Comparison of ENCODE assay signal across 8 mouse cellular contexts in the genomic region with DNA sequence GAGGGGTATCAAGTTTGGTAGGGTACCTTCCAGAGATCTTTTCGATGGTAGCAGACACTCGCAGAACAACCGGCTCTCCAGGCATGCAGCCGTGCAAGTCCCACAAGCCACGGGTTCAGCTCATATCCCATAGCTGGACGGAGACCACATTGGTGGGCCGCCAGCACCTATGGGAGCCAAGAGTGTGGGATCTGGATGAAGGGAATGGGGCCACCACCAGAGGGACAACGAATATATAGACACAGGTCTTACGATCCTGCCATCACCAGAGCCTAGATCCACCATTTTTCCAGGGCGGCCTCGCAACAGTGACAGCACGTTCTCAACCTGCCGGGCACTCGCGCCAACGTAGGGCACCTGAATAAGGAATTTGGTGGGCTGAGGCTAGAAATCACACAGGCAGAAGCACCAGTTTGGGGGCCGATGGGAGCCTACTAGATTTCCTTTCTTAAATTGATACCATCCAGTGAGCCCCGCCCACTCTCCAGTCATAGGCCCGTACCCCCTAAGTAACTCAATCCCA. TPM values are rescaled to one million over a fixed set of nuclear protein-coding genes. Genes with fewer than 3 reads are reported as not detected.
DNase-seq lines count a peak whose midpoint lies in the region; ATAC-seq and TF ChIP-seq lines count a peak whose summit lies in the region.

No protein-coding gene starts in this region.

- TF ChIP-seq CTCF in liver, adult 2 months (IDR thresholded peaks at IDR 0.05; ENCODE audit: low read depth, low read length): no peak

- 38% methylated on average over 19 of the region's 19 CpGs for WGBS in liver, adult 2 months
- 25% methylated on average over 19 of the region's 19 CpGs for WGBS in embryonic facial prominence, embryonic 12.5 days
- 24% methylated on average over 19 of the region's 19 CpGs for WGBS in intestine, embryonic 15.5 days
- WGBS in neural tube, embryonic 13.5 days: 28% methylated on average over 19 of the region's 19 CpGs

- no peak for ATAC-seq in embryonic facial prominence, embryonic 12.5 days (ENCODE audit: insufficient number of reproducible peaks, insufficient read depth, low FRiP score, low TSS enrichment)
- ATAC-seq in intestine, embryonic 15.5 days: no peak; the same call in 1 of the 2 replicates
- 0 out of 2 replicates have a peak, but pooled peaks have one; percentile 6 for ATAC-seq in neural tube, embryonic 13.5 days (ENCODE audit: low read depth)
- no peak for ATAC-seq in frontal cortex, adult (ENCODE audit: low TSS enrichment)

- H3K79me2 ChIP-seq in liver, adult 2 months (ENCODE audit: control insufficient read depth, insufficient read depth, low read length): no peaks in the 10 kb centered on the region

- TF ChIP-seq POLR2A in liver, adult 2 months (IDR thresholded peaks at IDR 0.05; ENCODE audit: extremely low read depth, insufficient read depth, low read length): no peak

- no peak for DNase-seq in liver, adult 2 months (ENCODE audit: extremely low read depth, low read depth, low spot score)
- no peak for DNase-seq in liver
- DNase-seq in urinary bladder, postnatal 10 days (ENCODE audit: low spot score): no peak
- no peak for DNase-seq in frontal cortex, postnatal 10 days (ENCODE audit: low spot score in 2 of 2)

- H3K4me1 ChIP-seq in liver, adult 2 months (ENCODE audit: control insufficient read depth, insufficient read depth, low read length): peaks cover 5% of the 10 kb centered on the region; the same call in 1 of the 2 replicates
- peaks cover 35% of the 10 kb centered on the region for H3K4me1 ChIP-seq in embryonic facial prominence, embryonic 12.5 days
- H3K4me1 ChIP-seq in intestine, embryonic 15.5 days (replicated peaks): peaks cover 40% of the 10 kb centered on the region
- peaks cover 55% of the 10 kb centered on the region for H3K4me1 ChIP-seq in neural tube, embryonic 13.5 days (replicated peaks)

- peak overlapping the region; percentile 91 for H3K4me3 ChIP-seq in liver, adult 2 months (ENCODE audit: insufficient read depth, low read depth, low read length)
- H3K4me3 ChIP-seq in embryonic facial prominence, embryonic 12.5 days: peak overlapping the region; percentile 69
- peak overlapping the region; percentile 69 for H3K4me3 ChIP-seq in intestine, embryonic 15.5 days (replicated peaks)
- H3K4me3 ChIP-seq in neural tube, embryonic 13.5 days: peak overlapping the region; percentile 84

- H3K9ac ChIP-seq in liver, adult 2 months (ENCODE audit: low read depth, low read length): peak overlapping the region; percentile 84; the same call in 1 of the 2 replicates
- H3K9ac ChIP-seq in embryonic facial prominence, embryonic 12.5 days: peak overlapping the region; percentile 77
- H3K9ac ChIP-seq in intestine, embryonic 15.5 days: peak overlapping the region; percentile 72
- peak overlapping the region; percentile 86 for H3K9ac ChIP-seq in neural tube, embryonic 13.5 days

- no peaks in the 10 kb centered on the region for H3K36me3 ChIP-seq in liver, adult 2 months (ENCODE audit: control insufficient read depth, insufficient read depth, low read length)
- peaks cover 25% of the 10 kb centered on the region for H3K36me3 ChIP-seq in embryonic facial prominence, embryonic 12.5 days
- H3K36me3 ChIP-seq in intestine, embryonic 15.5 days: peaks cover 14% of the 10 kb centered on the region; the same call in 1 of the 2 replicates
- H3K36me3 ChIP-seq in neural tube, embryonic 13.5 days: peaks cover 30% of the 10 kb centered on the region

- peak overlapping the region; percentile 87 for H3K4me2 ChIP-seq in embryonic facial prominence, embryonic 12.5 days (replicated peaks)
- peak overlapping the region; percentile 86 for H3K4me2 ChIP-seq in intestine, embryonic 15.5 days (replicated peaks)
- peak overlapping the region; percentile 92 for H3K4me2 ChIP-seq in neural tube, embryonic 13.5 days

- no peaks in the 10 kb centered on the region for H3K27me3 ChIP-seq in liver, adult 2 months (ENCODE audit: control insufficient read depth, insufficient read depth, low read length)
- H3K27me3 ChIP-seq in embryonic facial prominence, embryonic 12.5 days: no peaks in the 10 kb centered on the region
- H3K27me3 ChIP-seq in intestine, embryonic 15.5 days (replicated peaks): no peaks in the 10 kb centered on the region
- no peaks in the 10 kb centered on the region for H3K27me3 ChIP-seq in neural tube, embryonic 13.5 days

- H3K27ac ChIP-seq in liver, adult 2 months (replicated peaks; ENCODE audit: insufficient read depth, low read depth, low read length): no peak overlapping the region
- peak overlapping the region; percentile 95 for H3K27ac ChIP-seq in embryonic facial prominence, embryonic 12.5 days
- peak overlapping the region; percentile 95 for H3K27ac ChIP-seq in intestine, embryonic 15.5 days
- H3K27ac ChIP-seq in neural tube, embryonic 13.5 days (replicated peaks): peak overlapping the region; percentile 92

- H3K9me3 ChIP-seq in embryonic facial prominence, embryonic 12.5 days: no peaks in the 10 kb centered on the region
- H3K9me3 ChIP-seq in intestine, embryonic 15.5 days: no peaks in the 10 kb centered on the region
- H3K9me3 ChIP-seq in neural tube, embryonic 13.5 days: no peaks in the 10 kb centered on the region

RNA-seq across cellular contexts. Expression of a gene that starts 1.3 kb away (rescaled TPM):
- total RNA-seq in liver, adult 2 months (2014; rRNA removed): 55.0 and 69.3 TPM in 2 replicates
- polyA plus RNA-seq in liver, adult 2 months (2012; rRNA removed): 89.3 and 106 TPM in 2 replicates
- 72.0 and 77.0 TPM in 2 replicates for polyA plus RNA-seq in embryonic facial prominence, embryonic 12.5 days (2016; fragmentation: Nextera tagmentation; extraction: Ambion mirVana)
- 82.5 and 101 TPM in 2 replicates for polyA plus RNA-seq in intestine, embryonic 15.5 days (2015; fragmentation: Nextera tagmentation; extraction: Ambion mirVana)
- polyA plus RNA-seq in neural tube, embryonic 13.5 days (2015; fragmentation: Nextera tagmentation; extraction: Ambion mirVana): 70.5 and 73.6 TPM in 2 replicates

RNA-seq across cellular contexts. Expression of a gene that starts 4.1 kb away (rescaled TPM):
- total RNA-seq in liver, adult 2 months (2014; rRNA removed): 0.28 and 0.54 TPM in 2 replicates
- 0.35 and 0.37 TPM in 2 replicates for polyA plus RNA-seq in liver, adult 2 months (2012; rRNA removed)
- not detected in 2 replicates for polyA plus RNA-seq in embryonic facial prominence, embryonic 12.5 days (2016; fragmentation: Nextera tagmentation; extraction: Ambion mirVana)
- not detected in 2 replicates for polyA plus RNA-seq in intestine, embryonic 15.5 days (2015; fragmentation: Nextera tagmentation; extraction: Ambion mirVana)
- 0.66 and 1.9 TPM in 2 replicates for polyA plus RNA-seq in neural tube, embryonic 13.5 days (2015; fragmentation: Nextera tagmentation; extraction: Ambion mirVana)

RNA-seq across cellular contexts. Expression of a gene that starts 5.0 kb away (rescaled TPM):
- total RNA-seq in liver, adult 2 months (2014; rRNA removed): not detected in 2 replicates
- 0.06 TPM in 1 of 2 replicates, not detected in the other for polyA plus RNA-seq in liver, adult 2 months (2012; rRNA removed)
- polyA plus RNA-seq in embryonic facial prominence, embryonic 12.5 days (2016; fragmentation: Nextera tagmentation; extraction: Ambion mirVana): 0.18 and 0.29 TPM in 2 replicates
- polyA plus RNA-seq in intestine, embryonic 15.5 days (2015; fragmentation: Nextera tagmentation; extraction: Ambion mirVana): 0.15 and 0.40 TPM in 2 replicates
- 0.33 and 0.39 TPM in 2 replicates for polyA plus RNA-seq in neural tube, embryonic 13.5 days (2015; fragmentation: Nextera tagmentation; extraction: Ambion mirVana)

RNA-seq across cellular contexts. Expression of a gene that starts 5.6 kb away (rescaled TPM):
- 11.7 and 22.2 TPM in 2 replicates for total RNA-seq in liver, adult 2 months (2014; rRNA removed)
- 21.6 and 37.1 TPM in 2 replicates for polyA plus RNA-seq in liver, adult 2 months (2012; rRNA removed)
- 58.7 and 65.9 TPM in 2 replicates for polyA plus RNA-seq in embryonic facial prominence, embryonic 12.5 days (2016; fragmentation: Nextera tagmentation; extraction: Ambion mirVana)
- polyA plus RNA-seq in intestine, embryonic 15.5 days (2015; fragmentation: Nextera tagmentation; extraction: Ambion mirVana): 41.9 and 45.6 TPM in 2 replicates
- 46.7 and 58.7 TPM in 2 replicates for polyA plus RNA-seq in neural tube, embryonic 13.5 days (2015; fragmentation: Nextera tagmentation; extraction: Ambion mirVana)

RNA-seq across cellular contexts. Expression of a gene that starts 5.9 kb away (rescaled TPM):
- 6.0 and 6.7 TPM in 2 replicates for total RNA-seq in liver, adult 2 months (2014; rRNA removed)
- polyA plus RNA-seq in liver, adult 2 months (2012; rRNA removed): 11.2 and 14.1 TPM in 2 replicates
- 93.0 and 95.4 TPM in 2 replicates for polyA plus RNA-seq in embryonic facial prominence, embryonic 12.5 days (2016; fragmentation: Nextera tagmentation; extraction: Ambion mirVana)
- 37.9 and 41.5 TPM in 2 replicates for polyA plus RNA-seq in intestine, embryonic 15.5 days (2015; fragmentation: Nextera tagmentation; extraction: Ambion mirVana)
- 101 and 107 TPM in 2 replicates for polyA plus RNA-seq in neural tube, embryonic 13.5 days (2015; fragmentation: Nextera tagmentation; extraction: Ambion mirVana)
